Mouse (Mus musculus) G1E (cell line): ENCODE results near the gene Alg9. TPM values are rescaled to one million over a fixed set of nuclear protein-coding genes. Genes with fewer than 3 reads are reported as not detected.

Experiments
- ATAC-seq: 2 replicates; pipeline ENCODE4 v1.8.0; 2016; ENCODE audit warnings: mild to moderate bottlenecking; ENCODE audit not compliant: insufficient number of reproducible peaks, poor library complexity, low FRiP score, severe bottlenecking; ENCODE audit errors: extremely low read depth
- DNase-seq: peaks from one replicate; pipeline ENCODE4 v3.0.0; 2012; ENCODE audit warnings: low spot score
- H3K27me3 ChIP-seq: 2 replicates; pipeline ENCODE4 v1.6.1; 2012; ENCODE audit warnings: mild to moderate bottlenecking, low read length, inconsistent platforms; ENCODE audit not compliant: insufficient read depth
- H3K36me3 ChIP-seq: replicated peaks from 2 replicates; pipeline ENCODE3; 2012; ENCODE audit warnings: mild to moderate bottlenecking, inconsistent platforms
- H3K4me1 ChIP-seq: 2 replicates; pipeline ENCODE4 v1.6.1; 2012; ENCODE audit warnings: low read depth, low read length, inconsistent platforms, mixed read lengths; ENCODE audit not compliant: insufficient read depth
- H3K4me3 ChIP-seq: 2 replicates; pipeline ENCODE4 v1.5.1; 2012; ENCODE audit warnings: low read depth, mild to moderate bottlenecking, inconsistent platforms, low read length, moderate library complexity, mixed read lengths
- H3K9me3 ChIP-seq: replicated peaks from 2 replicates; pipeline ENCODE4 v1.6.1; 2012; ENCODE audit warnings: inconsistent platforms
- CTCF ChIP-seq: IDR thresholded peaks from 2 replicates; pipeline ENCODE4 v1.5.1; 2012; ENCODE audit warnings: low read depth, low read length, inconsistent platforms, mixed read lengths
- GATA1 ChIP-seq: IDR thresholded peaks from 2 replicates; pipeline ENCODE4 v1.6.1; 2012; ENCODE audit warnings: borderline replicate concordance, low read length, inconsistent platforms, mixed read lengths
- GATA2 ChIP-seq: IDR thresholded peaks from 2 replicates; pipeline ENCODE4 v1.6.1; 2012; ENCODE audit warnings: low read depth, low read length, inconsistent platforms, borderline replicate concordance
- POLR2AphosphoS5 ChIP-seq: IDR thresholded peaks from 2 replicates; pipeline ENCODE4 v1.6.1; 2012; ENCODE audit warnings: low read depth, low read length, inconsistent platforms; ENCODE audit not compliant: insufficient replicate concordance
- TAL1 ChIP-seq: conservative IDR thresholded peaks from 2 replicates; pipeline ENCODE4 v1.6.1; 2012; ENCODE audit warnings: low read depth, low read length, inconsistent platforms, mixed read lengths
- polyA plus RNA-seq: library from polyadenylated mRNA; stranded (reverse); fragments of >175 nt; gene quantifications from 2 replicates; pipeline ENCODE4 v1.2.3, GENCODE M21; 2012
- total RNA-seq, 2 experiments: library from RNA; stranded (forward) in 1 of 2; stranded (reverse) in 1 of 2; fragments of 200-1000 nt in 1 of 2; fragments of >200 nt in 1 of 2; fragmentation: Nextera tagmentation in 1 of 2; gene quantifications; 2 replicates each; pipeline ENCODE4 v1.2.3; 2014 to 2017

Gene Alg9
- total and polyA plus RNA-seq, 3 experiments: 14.8 to 35.3 (median 21.9) TPM

- H3K36me3 ChIP-seq: peaks cover 32% of the 10 kb centered on the region
- H3K27me3 ChIP-seq: no peaks in the 10 kb centered on the region
- no peak overlapping the region for H3K4me3 ChIP-seq
- TF ChIP-seq POLR2AphosphoS5 (no peak), TAL1 (no peak), GATA1 (no peak), GATA2 (no peak), CTCF (no peak)
- H3K9me3 ChIP-seq: no peaks in the 10 kb centered on the region
- DNase-seq (no peak), ATAC-seq (no peak)
- peaks cover 51% of the 10 kb centered on the region for H3K4me1 ChIP-seq
Observed at GRCm38 (mm10) chr9:50770011-50770410, 4.8 kb upstream of the Alg9 start.

DNA sequence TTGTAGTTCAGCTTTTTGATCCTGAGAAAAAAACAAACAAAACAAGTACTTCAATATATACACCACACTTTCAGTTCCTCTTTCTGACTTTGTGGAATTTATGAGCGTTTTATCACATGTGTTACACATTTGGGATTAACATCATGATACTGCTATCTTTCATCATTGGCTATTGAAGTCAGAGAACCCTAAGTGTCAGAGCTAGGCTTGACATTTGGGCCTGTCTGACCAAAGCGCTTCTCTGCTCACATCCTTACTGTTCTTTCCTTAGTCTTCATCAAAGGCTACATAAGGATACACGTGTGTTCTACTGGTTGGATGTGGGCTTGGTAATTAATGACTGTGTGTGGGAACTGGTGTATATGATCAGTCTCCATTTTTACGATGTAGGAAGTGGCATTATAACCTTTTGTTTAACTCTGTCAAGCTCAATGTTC is 775 bp upstream of the Alg9 start:
- peaks cover 51% of the 10 kb centered on the region for H3K4me1 ChIP-seq
- DNase-seq (peak; percentile 48), ATAC-seq (peak; percentile 41; the same call in 1 of the 2 replicates)
- peak overlapping the region; percentile 87; the same call in 1 of the 2 replicates for H3K4me3 ChIP-seq
- peaks cover 47% of the 10 kb centered on the region for H3K36me3 ChIP-seq
- H3K27me3 ChIP-seq: no peaks in the 10 kb centered on the region
- H3K9me3 ChIP-seq: no peaks in the 10 kb centered on the region
- no peak for TF ChIP-seq POLR2AphosphoS5
- TF ChIP-seq CTCF: no peak
- no peak for TF ChIP-seq GATA2
- TF ChIP-seq GATA1: no peak
- peak; percentile 27; the same call in 1 of the 2 replicates for TF ChIP-seq TAL1

GRCm38 (mm10) chr9:50775662-50776126 is 875 bp downstream of the Alg9 start:
- peak; percentile 41 for DNase-seq

GRCm38 (mm10) chr9:50776162-50776760 is 1.4 kb downstream of the Alg9 start:
- H3K9me3 ChIP-seq: no peaks in the 10 kb centered on the region
- H3K4me1 ChIP-seq: peaks cover 42% of the 10 kb centered on the region
- H3K27me3 ChIP-seq: no peaks in the 10 kb centered on the region
- DNase-seq (no peak), ATAC-seq (no peak)
- peaks cover 57% of the 10 kb centered on the region for H3K36me3 ChIP-seq
- TF ChIP-seq POLR2AphosphoS5 (no peak), GATA1 (no peak), CTCF (no peak), TAL1 (no peak), GATA2 (no peak)
- peak overlapping the region; percentile 87 for H3K4me3 ChIP-seq

More at GRCm38 (mm10) chr9:50775662-50776126, 875 bp downstream of the Alg9 start:
- Histone ChIP-seq H3K36me3 (peaks cover 55% of the 10 kb centered on the region), H3K9me3 (no peaks in the 10 kb centered on the region), H3K27me3 (no peaks in the 10 kb centered on the region), H3K4me3 (peak overlapping the region; percentile 87), H3K4me1 (peaks cover 42% of the 10 kb centered on the region)
- no peak for ATAC-seq
- TF ChIP-seq GATA1: no peak
- no peak for TF ChIP-seq GATA2
- no peak for TF ChIP-seq CTCF
- TF ChIP-seq TAL1: no peak
- no peak for TF ChIP-seq POLR2AphosphoS5

- TF ChIP-seq TAL1: no peak
- peak; percentile 37; the same call in 1 of the 2 replicates for TF ChIP-seq CTCF
- ATAC-seq (no peak), DNase-seq (no peak)
Observed at GRCm38 (mm10) chr9:50782155-50782554, 7.3 kb downstream of the Alg9 start.

GRCm38 (mm10) chr9:50795266-50795665 is 20.4 kb downstream of the Alg9 start:
- Histone ChIP-seq H3K27me3 (no peaks in the 10 kb centered on the region), H3K4me3 (no peak overlapping the region), H3K4me1 (no peaks in the 10 kb centered on the region), H3K9me3 (no peaks in the 10 kb centered on the region), H3K36me3 (peaks cover 85% of the 10 kb centered on the region)
- DNase-seq (no peak), ATAC-seq (no peak)
- no peak for TF ChIP-seq TAL1
- no peak for TF ChIP-seq CTCF
- TF ChIP-seq GATA1: no peak
- no peak for TF ChIP-seq GATA2
- no peak for TF ChIP-seq POLR2AphosphoS5

More at GRCm38 (mm10) chr9:50782155-50782554, 7.3 kb downstream of the Alg9 start:
- 0 out of 2 replicates have a peak, but pooled peaks cover 3% of the 10 kb centered on the region for H3K4me1 ChIP-seq
- H3K4me3 ChIP-seq: no peak overlapping the region
- H3K36me3 ChIP-seq: peaks cover 94% of the 10 kb centered on the region
- no peaks in the 10 kb centered on the region for H3K9me3 ChIP-seq
- no peaks in the 10 kb centered on the region for H3K27me3 ChIP-seq
